Mouse (Mus musculus): Measurements from ENCODE around the gene Bud23.
"Not testable (repeated sequence)": the region's sequence is repeated elsewhere in the genome, so short reads cannot be mapped to it uniquely, and the experiment has no call there.

The Bud23 gene

DNA sequence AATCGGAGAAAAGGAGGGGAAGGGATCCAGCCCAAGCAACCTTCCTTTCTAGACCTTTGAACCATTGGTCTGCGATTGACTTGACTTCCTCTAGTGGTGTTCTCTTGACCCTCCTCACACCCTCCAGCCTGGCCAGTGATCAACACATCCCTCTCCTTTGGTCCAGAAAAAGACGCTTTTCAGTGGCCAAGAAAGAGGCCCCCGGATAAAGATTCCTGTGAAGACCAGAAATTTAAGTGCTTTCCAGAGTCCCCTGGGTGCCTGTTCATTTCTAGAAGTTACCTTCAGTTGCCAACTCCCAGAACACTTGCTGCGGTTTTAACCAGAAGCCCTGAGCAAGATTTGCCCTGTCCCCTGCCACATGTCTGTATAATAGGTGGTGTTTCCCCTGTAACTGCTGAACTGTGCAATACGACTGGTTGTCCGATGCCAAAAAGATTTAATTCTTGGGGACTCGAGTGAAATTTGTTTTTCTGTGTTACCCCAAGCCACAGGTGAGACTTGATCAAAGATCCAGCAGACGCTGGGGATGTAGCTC, at the start of gene Bud23:
Gene Bud23 (minus strand): TSS at position 51 of the 538 bp plus-strand sequence.
- not testable (repeated sequence) for DNase-seq (ENCODE audit: low spot score)

DNA sequence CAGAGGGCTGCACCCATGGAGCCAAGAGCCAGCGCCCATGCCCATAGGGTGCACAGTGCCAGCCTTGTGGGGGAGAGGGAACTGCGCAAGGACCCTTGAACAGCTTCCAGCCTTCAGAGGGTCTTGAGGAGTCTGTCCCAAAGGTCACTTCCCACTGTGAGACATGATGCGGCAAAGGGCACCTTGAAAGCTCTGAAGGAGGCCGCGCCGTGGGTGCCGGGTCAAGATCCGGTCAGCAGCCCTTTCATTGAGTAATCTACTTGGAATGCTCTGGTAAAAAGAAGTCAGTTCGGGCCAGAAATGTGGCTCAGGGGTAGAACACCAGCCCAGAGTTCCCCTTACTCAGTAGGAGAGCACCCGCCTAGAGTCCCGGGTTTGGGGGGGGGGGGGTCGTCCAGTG, 49.0 kb upstream of the Bud23 start:
- no peak for DNase-seq (ENCODE audit: low spot score)

DNA sequence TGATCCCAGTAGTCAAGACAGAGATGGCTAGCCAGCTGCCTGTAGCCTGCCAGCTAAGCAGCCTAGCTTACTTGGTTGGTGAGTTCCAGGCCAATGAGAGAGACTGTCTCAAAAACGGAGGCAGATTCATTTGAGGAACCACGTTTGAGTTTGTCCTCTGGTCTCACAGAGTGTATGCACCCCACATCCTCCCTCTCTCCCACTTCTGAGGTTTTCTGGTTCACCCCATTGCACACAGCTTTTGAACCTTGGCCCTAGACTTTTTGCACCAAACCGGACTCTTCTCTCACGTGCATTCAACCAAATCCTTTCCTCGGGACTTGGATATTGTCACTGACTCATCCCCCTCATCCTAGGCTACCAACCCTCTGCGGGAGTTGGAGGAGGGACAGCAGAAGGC, 45.2 kb upstream of the Bud23 start:
- no peak for DNase-seq (ENCODE audit: low spot score)

DNA sequence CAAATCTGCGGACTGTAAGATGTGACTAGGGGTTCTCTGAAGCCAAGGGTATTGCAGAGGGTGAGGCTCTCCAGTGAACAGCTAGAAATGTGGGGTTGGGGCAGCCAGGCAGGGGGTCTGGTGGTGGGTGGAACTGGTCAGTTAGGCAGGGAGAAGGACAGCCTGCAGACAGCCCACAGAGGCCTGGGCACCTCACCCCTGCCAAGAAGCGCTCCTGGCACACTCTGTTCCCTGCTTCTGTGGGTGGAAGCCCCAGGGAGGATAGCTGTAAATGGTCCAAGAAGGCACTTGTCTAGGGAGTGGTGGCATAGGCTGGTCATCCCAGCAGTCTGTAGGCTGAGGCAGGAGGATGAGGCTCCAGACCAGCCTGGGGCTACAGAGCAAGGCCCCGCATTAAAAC, 44.7 kb upstream of the Bud23 start:
- DNase-seq (ENCODE audit: low spot score) = no peak

DNA sequence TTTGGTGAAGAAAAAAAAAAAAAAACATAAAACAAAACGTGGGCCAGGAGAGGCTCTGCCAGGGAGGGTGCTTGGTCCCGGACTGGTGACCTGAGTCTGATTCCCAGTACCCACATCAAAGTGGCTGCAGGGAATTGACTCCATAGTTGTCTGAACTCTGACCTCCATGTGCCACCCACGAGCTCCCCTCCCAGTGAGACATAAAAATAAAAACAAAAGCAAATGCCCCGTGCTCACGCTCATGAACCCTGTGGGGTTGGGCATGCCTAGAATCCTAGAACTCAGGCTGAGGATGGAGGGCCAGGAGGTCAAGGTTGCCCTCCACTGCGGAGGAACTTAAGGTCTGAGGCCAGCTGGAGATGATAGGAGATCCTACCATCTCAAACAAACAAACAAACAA, 44.3 kb upstream of the Bud23 start:
- DNase-seq (ENCODE audit: low spot score) = no peak

DNA sequence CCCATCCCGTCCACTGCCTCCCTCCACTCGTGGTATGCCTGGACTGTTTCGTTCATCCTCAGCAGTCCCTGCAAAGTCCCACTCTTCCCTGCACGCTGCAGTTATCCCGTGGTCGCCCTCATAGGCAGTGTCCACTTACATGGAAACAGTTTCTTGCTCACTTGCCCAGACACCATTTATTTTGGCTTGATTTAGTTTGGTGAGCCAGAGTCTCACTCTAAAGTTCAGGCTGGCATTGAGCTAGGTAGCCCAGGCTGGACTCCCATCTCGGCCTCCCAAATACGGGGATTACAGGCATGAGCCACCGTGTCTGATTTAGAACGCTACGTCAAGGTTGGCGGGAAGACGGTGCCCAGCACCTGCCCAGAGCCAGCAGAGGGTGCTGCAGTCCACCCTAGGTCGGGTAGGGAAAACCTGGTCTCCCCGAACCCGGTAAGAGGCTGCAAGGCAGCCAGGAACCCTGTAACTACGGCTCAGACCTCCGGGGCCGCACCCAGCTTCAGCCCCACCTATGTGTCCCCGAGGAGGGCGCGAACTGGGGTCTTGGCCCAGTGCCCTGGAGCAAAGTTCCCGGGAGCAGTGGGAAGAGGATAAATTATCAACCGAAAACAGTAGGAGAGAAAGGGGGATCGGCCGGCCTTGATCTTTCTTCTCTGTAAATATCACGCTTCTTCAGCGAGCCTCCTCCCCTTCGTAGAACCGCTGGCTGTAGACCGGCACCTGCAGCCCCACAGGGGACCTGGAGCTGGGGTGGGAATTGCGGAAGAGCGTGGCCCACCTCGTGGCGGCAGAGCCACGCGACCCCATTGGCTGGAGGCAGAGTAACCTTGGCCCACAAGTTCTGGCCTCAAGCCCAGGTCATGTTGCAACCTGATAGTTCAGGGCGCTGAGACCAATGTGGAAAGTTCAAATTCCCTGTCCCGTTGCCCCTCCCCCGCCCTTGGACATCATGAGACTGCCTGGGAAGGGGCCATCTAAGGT, 43.1 kb upstream of the Bud23 start:
- DNase-seq (ENCODE audit: low spot score) = peak; percentile 74

DNA sequence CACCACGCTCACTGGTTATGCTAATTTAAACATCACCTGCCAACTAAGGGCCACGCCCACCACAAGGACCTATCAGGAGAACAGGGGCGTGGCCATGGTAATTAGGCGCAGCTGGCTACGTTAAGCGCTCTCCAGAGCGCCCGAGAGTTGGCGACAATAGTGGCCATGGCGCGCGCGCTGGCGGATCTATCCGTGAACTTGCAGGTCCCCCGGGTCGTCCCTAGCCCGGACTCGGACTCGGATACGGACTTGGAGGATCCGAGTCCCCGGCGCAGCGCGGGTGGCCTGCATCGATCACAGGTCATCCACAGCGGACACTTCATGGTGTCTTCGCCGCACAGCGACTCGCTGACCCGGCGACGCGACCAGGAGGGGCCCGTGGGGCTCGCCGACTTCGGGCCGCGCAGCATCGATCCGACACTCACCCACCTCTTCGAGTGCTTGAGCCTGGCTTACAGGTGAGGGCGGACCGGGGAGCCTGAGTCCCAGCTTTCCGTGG, 42.0 kb upstream of the Bud23 start:
- DNase-seq (ENCODE audit: low spot score) = peak; percentile 97

DNA sequence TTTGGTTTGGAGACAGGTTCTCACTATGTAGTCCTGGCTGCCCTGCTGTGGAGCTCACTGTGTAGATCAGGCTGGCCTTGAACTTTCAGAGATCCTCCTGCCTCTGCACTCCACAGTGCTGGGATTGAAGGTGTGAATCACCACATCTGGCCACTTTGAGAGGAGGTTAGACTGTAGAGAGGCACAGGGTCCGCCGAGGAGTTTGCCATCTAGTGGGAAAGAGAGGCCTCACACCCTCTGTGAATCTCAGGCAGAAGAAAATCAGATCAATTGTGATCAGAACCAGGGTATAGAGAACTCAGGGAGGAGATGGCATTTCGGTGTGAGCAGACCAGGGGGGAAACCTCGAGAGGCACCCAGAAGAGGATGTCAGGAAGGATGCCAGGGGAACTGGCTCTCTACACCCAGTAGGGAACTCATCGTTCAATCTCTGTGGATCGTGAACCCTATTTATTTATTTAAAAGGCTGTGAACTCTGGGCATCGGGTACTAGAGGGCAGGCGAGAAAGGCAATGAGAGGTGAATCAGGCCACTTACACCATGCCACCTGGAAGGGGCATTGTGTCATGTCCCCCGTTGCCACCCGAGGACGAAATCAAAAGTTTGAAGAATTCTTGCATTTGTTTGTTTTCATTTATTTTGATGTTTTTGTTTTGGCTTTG, 39.4 kb upstream of the Bud23 start:
- peak; percentile 44 for DNase-seq (ENCODE audit: low spot score)

DNA sequence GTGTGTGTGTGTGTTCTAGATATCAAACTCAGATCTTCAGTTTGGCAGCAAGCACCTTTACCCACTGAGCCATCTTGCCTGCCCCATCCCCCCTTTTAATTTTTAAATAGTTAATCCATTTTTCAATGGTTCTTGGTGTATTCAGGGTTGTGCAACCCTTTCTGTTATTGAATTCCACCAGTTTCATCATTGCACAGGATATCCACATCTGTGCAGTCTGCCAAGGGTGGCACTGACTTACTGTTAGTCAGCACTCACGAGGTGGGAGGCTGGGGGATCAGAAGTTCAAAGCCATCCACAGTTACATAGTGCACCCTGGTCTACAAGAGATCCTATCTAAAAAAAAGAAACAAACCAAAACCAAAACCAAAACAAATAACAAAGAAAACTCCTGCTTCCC, 36.2 kb upstream of the Bud23 start:
- no peak for DNase-seq (ENCODE audit: low spot score)

DNA sequence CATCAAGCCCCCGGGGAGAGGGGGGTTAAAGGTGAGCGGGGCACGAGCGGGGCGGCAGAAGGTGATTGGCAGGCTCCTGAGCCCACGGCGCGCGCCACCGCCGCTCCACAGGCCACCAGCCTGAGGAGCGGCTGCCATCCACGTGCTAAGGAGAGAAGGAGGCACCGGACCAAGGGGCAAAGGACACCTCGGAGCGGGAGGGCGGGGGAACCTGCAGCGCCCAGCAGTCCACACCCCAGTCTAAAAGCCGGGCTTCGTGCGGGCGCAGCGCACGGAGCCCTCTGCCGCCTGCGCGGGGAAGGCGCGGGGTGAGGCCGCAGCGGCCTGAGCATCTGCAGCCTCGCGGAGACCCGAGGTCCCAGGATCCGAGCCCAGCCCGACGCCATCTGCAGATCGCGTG, 24.9 kb upstream of the Bud23 start, which contains the start of gene Mlxipl:
Gene Mlxipl (plus strand): TSS at position 238 of the 400 bp plus-strand sequence.
- peak; percentile 18 for DNase-seq (ENCODE audit: low spot score)

DNA sequence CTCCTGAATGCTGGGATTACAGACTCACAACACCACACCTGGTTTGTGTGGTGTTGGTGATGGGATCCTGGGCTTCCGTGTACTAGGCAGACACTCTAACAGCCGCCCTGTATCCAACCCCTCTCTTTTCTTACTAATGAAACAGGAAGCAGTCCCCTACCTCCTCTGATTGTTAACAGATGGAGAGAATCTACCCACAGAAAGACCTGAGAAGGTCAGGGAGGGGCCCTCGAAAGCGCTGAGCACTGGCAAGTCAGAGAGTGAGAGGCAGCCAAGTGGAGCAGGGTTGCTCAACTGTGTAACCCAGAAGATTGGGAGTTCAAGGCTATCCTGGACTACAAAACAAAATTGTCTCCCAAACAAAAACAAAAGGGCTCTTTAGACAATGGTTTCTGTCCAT, 22.1 kb upstream of the Bud23 start:
- peak; percentile 24 for DNase-seq (ENCODE audit: low spot score)

DNA sequence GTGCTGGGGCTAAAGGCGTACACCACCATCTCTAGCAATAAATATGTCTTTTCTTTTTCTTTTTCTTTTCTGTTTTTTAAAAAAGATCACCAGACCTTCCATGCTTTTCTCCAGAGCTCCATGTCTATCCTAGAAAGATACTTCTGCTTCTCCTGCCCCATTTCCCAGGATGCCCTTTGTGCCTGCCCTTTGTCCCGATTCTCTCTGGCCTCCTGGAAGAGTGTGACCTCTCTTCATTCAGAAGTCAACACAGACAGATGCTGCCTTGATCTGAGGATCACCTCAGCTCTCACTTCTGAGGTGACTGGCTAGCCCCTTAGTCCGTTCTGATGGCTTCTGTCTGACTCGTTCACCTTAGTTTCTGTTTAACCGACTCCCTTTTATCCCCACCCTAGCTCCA, 15.8 kb upstream of the Bud23 start:
- DNase-seq (ENCODE audit: low spot score) = no peak

DNA sequence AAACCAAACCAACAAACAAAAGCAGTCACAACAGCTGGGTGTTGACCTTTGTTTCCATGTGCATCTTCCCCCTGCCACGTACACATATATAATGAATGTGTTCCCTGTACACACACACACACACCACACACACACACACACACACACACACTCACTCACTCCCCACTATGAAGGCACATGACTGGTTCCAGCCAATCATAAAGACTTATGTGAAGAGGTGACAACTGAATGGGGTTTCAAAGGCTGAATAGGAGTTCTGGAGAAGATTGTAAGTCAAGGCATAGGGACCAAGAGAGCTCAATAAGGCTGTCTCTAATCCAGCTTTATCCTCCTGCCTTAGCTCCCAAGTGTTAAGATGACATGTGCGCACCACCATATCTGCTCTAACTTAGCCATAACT, 14.8 kb upstream of the Bud23 start:
- no peak for DNase-seq (ENCODE audit: low spot score)

DNA sequence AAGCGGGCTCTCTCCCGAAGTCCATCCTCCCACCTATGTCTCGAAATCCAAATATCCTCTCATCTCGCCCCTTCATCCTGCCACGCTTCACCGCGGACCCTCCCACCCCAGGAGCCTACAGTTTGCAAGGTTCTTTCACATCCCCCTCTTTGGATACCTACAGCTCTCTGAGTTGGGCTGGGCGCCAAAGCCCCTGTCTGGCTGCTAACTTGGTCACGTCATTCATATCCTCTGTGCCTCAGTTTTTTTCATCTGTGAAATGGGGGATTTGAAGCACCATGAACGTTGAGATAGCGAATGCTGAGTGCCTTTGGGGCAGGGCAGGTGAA, 13.7 kb upstream of the Bud23 start:
- no peak for DNase-seq (ENCODE audit: low spot score)

DNA sequence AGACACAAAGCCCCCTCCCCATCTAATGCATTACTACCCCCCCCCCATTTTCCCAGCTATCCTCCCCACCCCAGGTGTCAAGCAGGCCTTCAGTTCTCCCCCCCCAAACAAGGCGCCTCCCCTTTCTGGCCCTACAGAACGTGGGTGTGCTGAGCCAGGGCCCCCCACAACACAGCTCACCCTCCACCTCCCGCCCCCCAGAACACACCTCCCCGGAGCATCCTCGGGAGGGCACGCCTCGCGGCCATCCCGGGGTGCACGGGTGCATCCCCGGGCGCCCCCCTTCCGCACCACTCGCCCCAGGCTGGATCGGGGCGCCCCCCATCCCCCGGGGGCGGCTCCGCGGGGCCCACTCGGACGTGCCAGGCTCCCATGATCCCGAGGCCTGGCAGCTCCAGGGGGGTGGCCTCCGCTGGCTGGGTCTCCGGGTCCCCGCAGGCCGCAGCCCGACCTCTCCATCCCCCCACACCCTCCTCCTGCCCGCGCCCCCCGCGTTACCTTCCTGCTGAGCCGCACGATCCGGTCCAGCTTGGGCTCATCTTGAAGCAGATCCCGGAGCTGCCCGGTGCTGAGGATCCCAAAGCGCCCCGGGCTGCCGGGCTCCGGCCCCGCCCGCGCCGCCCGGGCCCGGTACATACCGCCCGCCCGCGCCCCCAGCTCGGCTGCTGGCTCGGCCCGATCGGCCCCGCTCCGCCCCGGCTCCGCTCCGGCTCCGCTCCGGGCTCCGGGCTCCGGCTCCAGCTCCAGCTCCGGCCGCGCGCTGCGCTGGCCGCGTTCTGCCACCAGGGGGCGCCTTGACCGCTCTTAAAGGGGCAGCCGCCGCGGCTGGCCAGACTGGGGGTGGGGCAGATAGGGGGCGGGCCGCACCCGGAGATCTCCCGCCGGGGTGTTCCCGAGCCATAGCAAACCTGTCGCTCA, 13.1 kb upstream of the Bud23 start, which contains the start of gene Vps37d:
Gene Vps37d (minus strand): TSS at position 703 of the 918 bp plus-strand sequence.
- peak; percentile 93 for DNase-seq (ENCODE audit: low spot score)

DNA sequence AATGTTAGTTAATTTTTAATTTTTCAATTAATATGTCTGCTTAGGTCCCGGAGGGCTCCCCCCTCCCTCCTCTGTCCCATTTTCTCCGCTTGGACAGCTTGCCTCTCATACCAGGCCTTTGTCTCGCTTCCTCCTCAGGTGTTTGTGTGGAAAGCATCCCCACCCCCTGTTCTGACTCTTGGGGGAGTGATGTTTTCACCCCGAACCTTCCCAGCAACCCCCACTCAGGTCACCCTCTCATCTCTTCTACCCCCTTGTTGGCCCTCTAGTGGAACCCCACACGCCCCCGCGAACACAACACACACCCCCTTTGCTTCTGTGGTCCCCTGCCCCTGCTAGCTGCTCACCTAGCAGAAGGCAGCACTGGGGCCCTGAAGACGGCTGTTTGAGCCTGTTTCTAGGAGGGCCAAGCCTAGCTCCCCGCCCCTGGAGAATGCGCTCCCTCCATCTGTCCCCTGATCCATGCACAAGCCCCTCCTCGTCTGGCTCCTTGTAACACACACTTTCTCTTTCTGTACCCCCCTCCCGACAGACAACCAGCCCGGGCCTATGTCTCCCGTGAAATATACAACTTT, 12.3 kb upstream of the Bud23 start:
- DNase-seq (ENCODE audit: low spot score) = peak; percentile 61

DNA sequence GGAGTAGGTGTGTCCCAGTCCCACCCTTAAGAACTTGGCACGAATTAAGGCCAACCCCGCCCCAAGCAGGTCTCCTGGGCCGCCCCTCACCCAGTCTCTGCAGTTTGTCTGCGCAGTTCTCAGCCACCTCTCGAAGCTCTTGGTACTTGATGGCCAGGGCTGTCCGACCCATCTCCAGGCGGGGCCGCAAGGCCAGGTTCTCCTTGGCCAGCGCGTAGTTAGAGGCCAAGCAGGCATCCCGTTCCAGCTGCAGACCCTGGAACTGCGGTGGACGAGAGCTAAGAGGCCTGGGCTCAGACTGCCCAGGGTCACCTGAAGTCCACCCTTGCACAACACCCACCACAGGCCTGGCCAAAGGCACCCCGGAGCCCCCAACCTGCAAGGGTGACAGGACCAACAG, 11.6 kb upstream of the Bud23 start:
- DNase-seq (ENCODE audit: low spot score) = no peak

DNA sequence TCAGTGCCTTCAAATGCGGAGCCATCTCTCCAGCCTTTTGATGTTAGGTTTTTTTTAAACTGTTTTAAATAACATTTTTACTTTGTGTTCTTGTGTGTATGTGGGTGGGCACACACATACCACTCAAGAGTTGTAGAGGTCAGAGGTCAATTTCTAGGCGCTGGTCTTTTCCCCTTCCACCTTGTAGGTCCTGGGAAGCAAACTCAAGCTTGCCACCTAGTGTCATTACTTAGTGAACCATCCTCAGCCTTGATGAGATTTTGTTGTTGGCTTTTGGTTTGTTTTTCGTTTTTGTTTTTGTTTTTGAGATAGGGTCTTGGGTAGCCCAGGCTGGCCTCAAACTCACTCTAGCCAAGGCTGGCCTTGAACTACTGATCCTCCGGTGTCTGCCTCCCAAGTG, 10.9 kb upstream of the Bud23 start:
- no peak for DNase-seq (ENCODE audit: low spot score)

DNA sequence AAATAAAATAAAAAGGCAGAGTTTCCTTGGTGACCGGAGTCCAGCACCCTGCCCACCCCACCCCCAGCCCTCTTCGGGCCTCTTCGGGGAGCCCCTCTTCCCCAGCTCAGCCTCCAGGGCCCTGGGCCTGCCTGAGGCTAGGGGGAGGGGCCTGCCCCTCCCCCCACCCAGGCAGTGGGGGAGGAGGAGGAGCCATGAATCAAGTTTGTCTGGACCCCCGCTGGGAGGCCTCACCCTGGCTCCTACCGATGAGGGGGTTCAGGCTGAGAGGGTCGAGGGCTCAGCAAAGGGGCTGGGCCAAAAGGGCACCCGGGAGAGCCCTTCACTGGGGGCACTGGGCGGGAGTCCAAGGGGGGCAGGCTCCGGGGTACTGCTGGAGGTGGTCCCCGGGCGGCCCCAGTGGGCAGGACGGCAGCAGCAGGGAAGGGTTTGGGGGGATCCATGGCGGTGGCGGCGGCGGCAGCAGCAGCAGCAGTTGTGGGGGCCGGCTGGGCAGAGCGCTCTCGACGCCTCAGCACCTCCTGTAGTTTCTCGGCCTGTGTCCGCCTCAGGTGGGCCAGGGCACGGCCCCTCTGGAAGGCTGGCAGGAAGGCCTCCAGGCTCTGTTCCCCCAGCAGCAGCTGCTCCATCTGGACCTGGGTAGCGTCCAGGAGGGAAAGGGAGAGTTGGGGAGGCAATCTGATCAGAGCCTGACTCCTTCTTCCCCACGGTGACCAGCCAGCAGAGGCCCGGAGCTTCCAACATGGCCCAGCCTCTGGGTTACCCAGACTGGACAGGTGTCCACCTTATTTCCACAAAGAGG, 8.8 kb upstream of the Bud23 start:
- DNase-seq (ENCODE audit: low spot score) = no peak

DNA sequence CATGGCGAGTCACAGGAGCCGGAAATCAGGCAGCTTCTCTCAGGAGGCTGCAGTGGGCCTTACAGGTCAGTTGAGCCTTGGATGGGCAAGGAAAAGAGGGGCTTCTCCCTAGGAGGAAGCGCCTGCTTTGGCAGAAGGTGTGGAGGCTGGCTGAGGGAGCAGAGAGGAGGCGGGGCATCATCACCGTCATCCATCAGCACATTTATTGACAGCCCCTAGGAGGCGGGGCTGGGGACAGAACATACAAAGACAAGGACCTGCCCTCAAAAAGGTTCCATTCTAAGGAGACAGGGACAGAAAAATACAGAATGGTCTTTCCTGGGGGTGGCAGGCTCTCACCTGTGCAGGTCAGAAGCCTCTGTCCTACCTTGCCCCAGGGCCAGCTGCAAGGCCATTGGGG, 8.0 kb upstream of the Bud23 start:
- no peak for DNase-seq (ENCODE audit: low spot score)

DNA sequence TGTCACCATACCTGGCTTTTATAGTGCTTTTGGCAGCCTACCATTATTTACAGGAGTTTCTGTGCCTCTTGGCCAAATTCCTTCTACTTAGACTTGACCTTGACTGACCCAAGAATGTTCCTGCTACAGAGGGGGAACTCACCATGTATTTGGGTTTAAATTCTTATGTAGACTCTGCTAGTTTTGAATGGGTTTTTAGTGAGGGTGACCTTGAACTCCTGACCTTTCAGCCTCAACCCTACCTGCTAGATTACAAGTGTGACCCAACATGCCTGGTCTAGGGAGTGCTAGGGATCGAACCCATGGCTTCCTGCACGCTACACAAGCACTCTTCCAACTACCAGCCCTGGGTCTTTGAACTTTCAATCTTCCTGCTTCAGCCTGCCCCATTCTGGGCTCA, 7.3 kb upstream of the Bud23 start:
- DNase-seq (ENCODE audit: low spot score) = no peak

All from embryo, embryonic 10.5 days (tissue).